Mouse (Mus musculus) testis, adult 2 months (tissue): ENCODE results near the gene Dock8.

Experiments
- CTCF ChIP-seq: fragments of 200-500 bp; IDR thresholded peaks from 2 replicates; pipeline ENCODE4 v1.5.1; 2012; ENCODE audit warnings: low read depth, mild to moderate bottlenecking, inconsistent platforms, low read length, moderate library complexity; ENCODE audit not compliant: control insufficient read depth, insufficient read depth, insufficient replicate concordance
- POLR2A ChIP-seq: fragments of 200-500 bp; IDR thresholded peaks from 2 replicates; pipeline ENCODE4 v1.6.1; 2012; ENCODE audit warnings: low read depth, mild to moderate bottlenecking, inconsistent platforms, low read length, moderate library complexity; ENCODE audit not compliant: control insufficient read depth

- TF ChIP-seq CTCF (no peak), POLR2A (no peak)
Measured at GRCm38 (mm10) chr19:24993526-24993925, 5.8 kb upstream of the Dock8 start.
